Mouse (Mus musculus) spleen, embryonic (tissue): Measurements from ENCODE around the gene Scamp1.

ENCODE experiments used
- CTCF ChIA-PET: fragments of 350-600 bp; sonication (Branson Sonifier 250); formaldehyde crosslinking; loops from one replicate; lab custom pipeline; 2022; lab: Charles Lee

Gene Scamp1

DNA sequence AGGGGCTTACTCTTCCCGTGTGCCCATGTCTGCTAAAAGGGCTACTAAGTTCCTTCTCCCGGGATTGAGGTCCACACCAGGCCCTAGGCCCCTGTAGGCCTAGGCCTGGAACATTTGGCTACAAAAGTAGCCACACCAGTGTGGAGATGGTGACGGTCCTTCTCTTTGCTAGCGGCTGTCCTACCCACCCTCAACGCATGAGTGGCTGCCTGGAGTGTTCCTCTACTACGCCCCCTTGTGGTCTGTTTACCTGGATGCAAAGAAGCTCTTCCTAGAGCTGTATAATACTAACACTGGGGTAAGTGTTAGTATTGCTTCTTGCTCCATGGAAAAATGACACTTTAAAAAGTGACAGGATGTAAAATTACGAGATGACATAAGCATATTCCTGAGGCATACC lies 108.5 kb downstream of the Scamp1 start:
- CTCF ChIA-PET = no interaction called here

DNA sequence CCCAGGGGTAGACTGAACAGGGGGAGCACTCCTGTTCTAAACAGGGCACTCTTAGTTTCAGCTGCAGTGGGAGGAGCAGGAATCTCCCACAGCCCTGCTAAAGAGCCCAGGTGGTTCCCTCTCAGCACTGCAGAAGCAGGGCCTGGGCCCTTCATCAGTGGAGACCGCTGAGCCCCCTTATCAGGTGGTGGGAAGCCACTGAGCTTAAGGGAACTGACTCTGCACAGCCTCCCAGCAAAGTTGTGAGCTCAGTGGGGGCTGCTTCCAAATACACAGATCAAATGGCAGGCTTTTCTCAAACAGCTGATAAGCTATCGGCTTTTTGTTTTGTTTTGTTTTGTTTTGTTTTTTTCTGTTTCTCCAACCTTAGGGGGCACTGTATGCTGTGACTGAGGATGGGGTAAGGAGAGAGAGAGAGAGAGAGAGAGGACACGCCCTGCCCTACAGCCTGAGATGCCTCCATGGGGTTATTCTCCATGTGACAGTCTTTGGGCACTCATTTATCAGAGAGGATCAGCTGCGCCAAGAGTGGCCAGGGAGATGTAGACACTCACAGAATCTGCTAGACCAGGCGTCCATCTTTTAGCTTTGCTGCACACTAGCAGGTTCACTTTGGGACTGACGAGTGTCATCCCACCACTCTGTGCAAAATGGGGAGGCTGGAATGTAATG lies 110.1 kb downstream of the Scamp1 start:
- CTCF ChIA-PET = no interaction called here

DNA sequence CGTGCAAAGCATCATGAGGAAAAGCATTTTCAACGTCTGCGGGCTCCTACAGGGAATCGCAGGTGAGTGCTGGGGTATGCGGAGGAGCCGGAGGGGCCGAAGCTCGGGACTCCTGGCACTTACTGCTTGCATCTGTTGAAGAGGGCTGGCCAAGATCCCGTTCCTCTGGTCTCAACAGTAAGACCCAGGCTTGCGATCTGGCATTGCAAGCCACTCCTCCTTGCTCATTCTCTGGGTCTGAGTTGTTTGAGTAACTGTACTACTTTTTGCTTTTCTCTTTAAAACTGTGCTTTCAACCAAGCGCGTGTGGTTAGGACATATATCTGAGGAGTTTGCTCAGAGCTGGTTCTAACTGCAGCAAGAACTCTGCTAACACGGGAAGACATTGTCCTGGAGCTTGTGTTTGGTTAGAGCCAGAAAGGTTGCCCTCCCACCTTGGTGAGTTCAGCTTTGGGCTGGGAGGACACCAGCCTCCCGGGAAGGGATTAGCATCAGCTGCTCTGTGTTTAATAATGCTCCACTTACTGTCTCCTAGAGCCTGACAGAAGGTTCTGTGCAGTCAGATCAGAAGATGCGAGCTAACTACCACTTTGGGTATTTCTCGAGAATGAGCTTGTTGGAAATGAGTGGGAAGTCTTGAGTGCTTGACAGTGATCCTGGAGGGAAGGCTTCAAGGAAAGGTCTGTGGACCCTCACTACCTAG lies 110.9 kb downstream of the Scamp1 start:
- CTCF ChIA-PET = no interaction called here

DNA sequence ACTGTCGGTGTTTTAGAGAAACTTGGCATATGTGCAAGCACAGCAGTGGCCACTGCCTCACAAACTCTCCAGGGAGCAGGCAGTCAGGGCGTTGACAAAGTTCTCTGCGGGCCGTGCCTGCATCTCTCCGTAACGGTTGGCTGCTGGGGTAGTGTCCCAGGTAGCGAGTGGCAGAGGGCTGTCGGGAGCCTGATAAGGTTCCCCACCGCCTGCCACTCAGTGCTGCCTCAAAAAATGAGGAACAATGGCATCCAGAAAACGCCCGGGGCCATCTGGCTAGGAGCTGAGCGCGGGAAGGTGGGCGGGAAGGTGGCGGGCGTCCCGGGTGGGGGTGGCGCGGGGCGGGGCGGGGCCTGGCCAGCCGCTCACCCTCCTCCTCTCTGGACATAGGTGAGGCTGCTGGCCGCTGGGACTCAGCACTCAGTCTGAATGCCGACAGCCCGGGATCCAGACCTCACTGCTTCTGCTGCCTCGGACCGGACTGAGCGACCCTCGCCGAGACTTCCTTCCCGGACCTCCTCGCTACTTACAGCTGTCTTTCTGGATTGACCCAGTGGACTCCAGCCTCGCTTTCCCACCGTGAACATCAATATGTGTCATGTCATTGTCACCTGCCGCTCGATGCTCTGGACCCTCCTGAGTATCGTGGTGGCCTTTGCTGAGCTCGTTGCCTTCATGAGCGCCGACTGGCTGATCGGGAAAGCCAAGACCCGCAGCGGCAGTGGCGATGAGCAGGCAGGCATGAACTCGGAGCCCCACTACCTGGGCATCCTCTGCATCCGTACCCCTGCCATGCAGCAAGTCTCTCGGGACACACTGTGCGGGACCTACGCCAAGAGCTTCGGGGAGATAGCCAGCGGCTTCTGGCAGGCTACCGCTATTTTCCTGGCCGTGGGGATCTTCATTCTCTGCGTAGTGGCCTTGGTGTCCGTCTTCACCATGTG lies 111.8 kb downstream of the Scamp1 start:
- CTCF ChIA-PET = no interaction called here

DNA sequence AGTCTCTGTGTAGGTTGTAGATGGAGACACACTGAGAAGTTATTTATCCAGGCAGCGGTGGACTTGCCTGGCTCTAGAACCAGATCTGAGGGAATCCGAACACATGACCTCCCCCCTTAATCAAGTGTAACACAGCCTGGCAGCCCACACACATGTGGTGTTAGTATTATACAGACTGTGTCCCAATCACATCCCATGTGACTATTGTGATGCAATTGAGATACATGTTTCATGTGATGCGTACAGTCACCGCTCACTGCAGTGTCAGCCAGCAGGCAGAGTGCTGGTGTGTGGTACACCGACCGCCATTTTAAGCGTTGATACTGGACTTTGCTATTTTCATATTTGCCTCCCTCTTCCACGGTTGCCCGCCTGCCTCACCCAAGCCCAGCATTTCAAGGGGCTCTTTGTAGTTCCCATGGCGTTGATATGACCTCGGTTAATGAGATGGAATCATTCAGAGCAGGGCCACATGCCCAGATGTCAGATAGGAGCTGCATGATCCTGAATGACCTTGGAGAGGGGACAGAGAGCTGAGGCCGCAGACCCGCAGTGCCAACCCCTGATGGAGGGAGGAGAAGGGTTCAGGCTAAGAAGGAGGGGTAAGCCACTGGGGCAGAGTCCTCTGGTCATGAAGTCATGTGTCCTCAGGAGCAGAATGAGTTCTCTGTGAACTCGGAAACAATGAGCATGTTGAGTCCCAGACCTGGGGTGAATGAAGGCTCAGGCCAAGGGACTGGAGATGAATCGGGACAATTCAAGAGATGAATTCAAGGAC lies 112.9 kb downstream of the Scamp1 start:
- CTCF ChIA-PET = no interaction called here

DNA sequence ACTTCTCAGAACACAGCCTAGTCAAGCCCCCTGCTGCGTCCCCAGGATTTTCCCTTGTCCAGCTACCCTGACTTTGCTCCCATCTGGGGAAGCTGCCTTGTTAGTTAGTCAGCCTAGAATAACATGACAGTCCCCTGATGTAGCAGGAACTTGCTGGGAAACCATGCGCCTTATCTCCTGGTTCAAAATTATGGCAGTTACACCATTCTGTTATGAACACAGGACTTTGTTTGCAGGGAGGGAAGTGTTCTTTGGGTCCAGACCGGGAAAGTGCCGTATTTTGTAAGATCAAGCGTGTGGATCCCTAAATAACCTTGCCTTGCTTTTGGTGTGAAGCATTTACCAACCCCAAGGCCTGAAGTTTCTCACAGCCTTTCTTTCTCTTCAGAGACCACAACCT lies 114.0 kb downstream of the Scamp1 start:
- CTCF ChIA-PET = no interaction called here

DNA sequence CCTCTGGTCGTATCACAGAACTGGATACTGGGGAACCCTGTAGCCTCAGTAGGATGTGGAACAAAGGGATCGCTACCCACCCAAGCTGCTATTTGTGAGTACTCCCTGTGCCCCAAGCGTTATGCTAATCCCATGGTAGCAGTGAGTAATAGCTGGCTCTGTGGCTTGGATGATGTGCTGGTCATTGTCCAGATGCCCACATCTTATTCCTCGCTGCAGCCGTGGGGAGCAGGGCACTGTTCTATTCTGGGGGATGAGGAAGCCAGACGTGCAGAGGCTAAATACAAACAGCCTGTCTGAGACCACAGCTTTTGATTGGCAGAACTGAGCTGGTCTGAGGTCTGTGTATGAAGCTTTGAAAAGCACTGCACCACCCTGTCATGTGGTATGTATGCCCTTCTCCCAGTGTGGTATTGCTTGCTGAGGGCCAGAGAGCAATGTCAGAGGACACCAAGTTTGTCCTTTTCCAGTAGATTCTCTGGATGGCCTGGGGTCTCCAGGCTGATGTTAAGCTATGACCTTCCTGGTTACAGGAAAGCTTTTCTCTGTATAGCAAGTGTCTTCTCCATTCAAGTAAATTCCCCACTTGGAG lies 116.2 kb downstream of the Scamp1 start:
- CTCF ChIA-PET = interaction anchor here (0.6 kb wide), 1 partner anchor 12 kb away, joined by 5 read pairs; no protein-coding TSS in a partner anchor

DNA sequence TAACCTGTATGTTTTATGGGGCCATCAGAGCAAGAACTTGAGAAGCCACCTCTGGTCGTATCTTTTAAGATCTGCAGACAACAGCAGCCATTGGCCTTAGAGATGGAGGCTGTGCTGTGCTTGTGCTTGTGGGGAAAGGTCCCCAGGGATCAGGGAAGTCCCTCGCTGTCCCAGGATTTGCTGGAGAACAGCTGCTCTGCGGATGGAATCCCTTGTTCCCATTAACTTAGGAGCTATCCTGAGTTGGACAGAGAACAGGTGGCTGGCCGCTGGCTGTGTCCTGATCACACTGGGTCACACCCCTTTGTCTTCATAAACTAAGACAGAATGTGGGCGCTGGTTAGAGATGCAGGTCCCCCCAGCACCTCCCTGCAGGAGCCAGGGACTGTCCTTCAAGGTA lies 117.3 kb downstream of the Scamp1 start:
- CTCF ChIA-PET = no interaction called here

- CTCF ChIA-PET = no interaction called here
These were observed 121.2 kb downstream of the Scamp1 start for GRCm38 (mm10) chr13:94164501-94164900.

DNA sequence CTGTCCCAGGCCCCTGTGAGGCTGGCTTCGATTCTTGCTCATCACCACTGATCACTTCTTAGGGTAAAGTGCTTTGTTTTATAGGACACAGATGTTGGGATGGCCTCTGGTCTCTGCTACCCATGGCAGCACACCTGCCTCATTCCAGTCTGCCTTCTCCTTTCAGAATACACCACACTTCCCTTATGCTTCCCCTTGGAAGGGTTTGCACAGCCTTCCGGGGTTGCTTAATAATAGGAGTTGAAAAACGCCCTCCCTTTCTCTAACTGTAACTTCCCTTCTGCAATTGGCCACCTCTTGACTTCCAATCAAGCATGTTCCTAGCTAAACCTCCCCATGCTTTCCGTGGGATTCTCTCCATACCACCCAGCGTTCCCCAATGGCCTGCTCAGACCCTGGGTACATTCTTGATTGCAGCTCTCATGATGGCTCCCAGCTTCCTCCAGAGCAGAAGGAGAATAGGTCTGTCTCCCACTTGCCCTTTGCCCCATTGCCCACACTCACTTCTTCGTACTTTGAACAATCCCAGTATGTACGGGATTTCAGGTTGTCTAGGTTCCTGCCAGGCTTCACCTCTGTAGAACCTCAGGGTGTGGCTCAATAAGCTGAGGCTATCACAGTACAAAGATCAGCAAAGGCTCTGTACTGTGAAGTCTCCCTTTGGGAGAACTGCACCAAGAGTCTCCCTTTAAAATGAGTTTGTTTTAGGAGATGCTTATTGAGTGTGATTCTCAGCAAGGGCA lies 126.0 kb downstream of the Scamp1 start:
- CTCF ChIA-PET = no interaction called here

DNA sequence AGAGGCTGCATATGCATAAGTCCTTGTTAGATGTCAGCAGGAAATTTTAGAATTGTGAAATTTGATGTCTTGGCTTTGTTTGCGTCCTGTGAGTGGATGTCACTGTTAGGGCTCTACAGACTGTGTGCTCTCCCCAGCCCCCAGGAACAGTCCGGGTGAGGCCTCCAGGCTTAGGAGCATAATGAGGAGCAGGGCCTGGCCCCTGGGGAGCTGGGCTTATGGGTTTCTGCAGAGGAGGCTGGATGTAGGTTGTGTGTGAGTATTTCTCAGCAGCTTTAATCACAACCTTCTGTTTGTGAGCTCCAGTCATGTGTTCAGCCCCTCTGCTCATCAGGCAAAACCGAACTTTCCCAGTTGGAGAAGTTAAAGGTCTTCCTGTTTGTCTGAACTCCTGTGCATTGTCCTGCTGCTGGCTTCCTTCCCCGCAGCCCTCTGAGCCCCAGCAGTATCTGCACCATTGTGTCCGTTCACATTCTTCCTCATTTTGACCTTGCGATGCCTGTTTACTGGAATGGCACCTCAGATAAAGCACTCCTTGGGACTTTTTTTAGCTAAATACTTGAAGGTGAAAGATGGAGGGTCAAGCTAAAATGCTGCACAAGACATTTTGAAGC lies 126.7 kb downstream of the Scamp1 start:
- CTCF ChIA-PET = no interaction called here

DNA sequence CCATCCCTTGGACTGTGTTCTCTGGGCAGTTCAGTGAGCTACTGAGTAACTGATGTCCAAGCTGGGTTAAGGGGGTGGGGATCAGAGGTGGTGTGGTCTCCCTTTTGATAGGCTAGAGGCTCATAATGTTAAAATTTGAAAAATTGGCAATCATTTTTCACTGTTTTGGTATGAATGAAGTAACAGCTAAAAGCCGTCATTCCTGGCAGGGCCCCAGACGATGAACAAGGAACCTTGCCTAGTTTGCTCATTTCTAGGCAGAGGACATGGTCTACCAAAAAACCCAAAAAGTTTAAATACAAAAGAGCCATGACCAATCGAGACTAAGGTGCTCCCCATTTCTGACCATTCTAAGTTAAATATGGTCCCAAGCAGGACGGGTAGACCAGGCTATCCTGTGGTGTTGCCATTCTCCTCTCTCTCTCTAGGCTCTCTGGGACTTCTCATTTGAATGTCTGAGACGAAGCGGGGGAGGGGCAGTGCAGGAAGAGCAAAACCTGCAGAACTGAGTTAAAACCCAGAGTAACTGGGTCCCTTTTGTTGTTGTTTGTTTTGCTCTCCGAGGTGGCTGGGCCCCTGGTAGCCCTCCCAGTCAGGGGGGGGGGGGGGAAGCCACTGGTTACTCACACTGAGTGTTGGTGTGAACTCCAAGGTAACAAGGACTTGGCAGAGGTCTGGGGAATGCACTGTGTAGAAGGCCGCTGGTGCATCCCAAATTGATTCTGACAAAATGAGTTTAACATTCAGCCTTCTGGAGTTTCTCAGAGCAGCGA lies 129.8 kb downstream of the Scamp1 start:
- CTCF ChIA-PET = no interaction called here

- CTCF ChIA-PET = no interaction called here
These were observed 131.0 kb downstream of the Scamp1 start for GRCm38 (mm10) chr13:94154512-94155296.

- CTCF ChIA-PET = no interaction called here
These were observed 132.0 kb downstream of the Scamp1 start for GRCm38 (mm10) chr13:94153658-94154057.

DNA sequence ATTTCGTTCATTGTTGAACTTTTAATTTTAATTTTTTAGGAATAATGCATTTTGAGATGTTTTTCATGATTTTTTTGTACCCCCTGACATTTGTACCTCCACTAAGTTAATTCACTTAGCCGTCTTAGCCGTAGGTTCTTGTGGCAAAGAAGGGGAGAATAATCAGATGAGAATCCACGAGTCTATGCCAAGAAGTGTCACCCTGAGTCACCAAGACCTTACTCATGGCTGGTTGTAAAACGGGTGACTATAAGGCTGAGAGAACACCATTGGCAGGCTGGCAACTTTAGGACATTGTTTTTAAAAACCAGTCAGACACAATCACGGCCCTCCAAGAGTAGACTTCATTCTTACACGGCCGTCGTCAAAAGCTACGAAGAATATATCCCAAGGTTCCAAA lies 132.8 kb downstream of the Scamp1 start:
- CTCF ChIA-PET = no interaction called here
